8 mouse cellular contexts compared by ENCODE assay signal in the genomic region with DNA sequence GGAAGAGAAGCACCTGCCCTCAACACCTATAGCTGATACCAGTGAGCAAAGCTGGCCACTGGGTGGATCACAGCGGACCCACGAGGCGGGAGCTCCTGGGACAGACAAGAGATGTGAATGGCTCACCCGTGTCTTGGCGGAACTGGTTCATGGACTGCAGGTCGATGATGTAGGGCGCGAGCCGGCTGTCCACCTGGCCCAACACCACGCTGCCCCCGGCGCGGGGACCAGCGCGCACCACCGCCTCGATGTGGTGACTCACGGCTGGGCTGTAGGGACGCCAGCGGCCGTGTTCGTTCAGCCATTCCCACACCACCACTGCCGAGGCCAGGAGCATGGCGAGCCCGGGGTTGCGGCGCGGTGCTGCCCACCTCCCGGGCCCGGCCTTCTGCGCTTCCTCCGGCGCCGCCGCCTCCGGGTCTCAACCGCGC. TPM values are rescaled to one million over a fixed set of nuclear protein-coding genes. Genes with fewer than 3 reads are reported as not detected.
DNase-seq lines count a peak whose midpoint lies in the region; ATAC-seq and TF ChIP-seq lines count a peak whose summit lies in the region.

No protein-coding gene starts in this region.

- peaks cover 30% of the 10 kb centered on the region for H3K36me3 ChIP-seq in forebrain, embryonic 10.5 days (replicated peaks)
- H3K36me3 ChIP-seq in hindbrain, embryonic 16.5 days (ENCODE audit: control insufficient read depth, insufficient read depth, low read length) = no peaks in the 10 kb centered on the region
- no peaks in the 10 kb centered on the region for H3K36me3 ChIP-seq in liver, embryonic 11.5 days (ENCODE audit: control insufficient read depth, insufficient read depth, low read length)
- H3K36me3 ChIP-seq in neural tube, embryonic 11.5 days (ENCODE audit: control insufficient read depth, insufficient read depth, low read length) = no peaks in the 10 kb centered on the region

- 1% methylated on average over 38 of the region's 38 CpGs for WGBS in bone marrow, adult 2 months
- under 1% methylated on average over 31 of the region's 38 CpGs for WGBS in forebrain, embryonic 10.5 days
- WGBS in hindbrain, embryonic 16.5 days = under 1% methylated on average over 37 of the region's 38 CpGs
- under 1% methylated on average over 37 of the region's 38 CpGs for WGBS in liver, embryonic 11.5 days
- under 1% methylated on average over 31 of the region's 38 CpGs for WGBS in neural tube, embryonic 11.5 days

- H3K27ac ChIP-seq in bone marrow, adult 2 months (ENCODE audit: control insufficient read depth, insufficient read depth, low read depth, low read length, poor library complexity) = peak overlapping the region; percentile 83
- H3K27ac ChIP-seq in forebrain, embryonic 10.5 days = peak overlapping the region; percentile 98
- H3K27ac ChIP-seq in hindbrain, embryonic 16.5 days (ENCODE audit: low read depth, low read length) = peak overlapping the region; percentile 93
- peak overlapping the region; percentile 32; the same call in 1 of the 2 replicates for H3K27ac ChIP-seq in liver, embryonic 11.5 days (ENCODE audit: low read depth, low read length)
- peak overlapping the region; percentile 97 for H3K27ac ChIP-seq in neural tube, embryonic 11.5 days (ENCODE audit: low read depth, low read length)

- no peak for TF ChIP-seq POLR2A in bone marrow, adult 2 months (IDR thresholded peaks at IDR 0.05; ENCODE audit: borderline replicate concordance, control insufficient read depth, low read depth, low read length)

- H3K4me2 ChIP-seq in hindbrain, embryonic 16.5 days (ENCODE audit: low read length) = peak overlapping the region; percentile 83
- H3K4me2 ChIP-seq in liver, embryonic 11.5 days = peak overlapping the region; percentile 86
- H3K4me2 ChIP-seq in neural tube, embryonic 11.5 days (ENCODE audit: low read depth) = peak overlapping the region; percentile 52

- peak overlapping the region; percentile 85 for H3K9ac ChIP-seq in hindbrain, embryonic 16.5 days (ENCODE audit: low read depth, low read length)
- peak overlapping the region; percentile 71 for H3K9ac ChIP-seq in liver, embryonic 11.5 days (ENCODE audit: low read depth, low read length)
- H3K9ac ChIP-seq in neural tube, embryonic 11.5 days (ENCODE audit: low read length) = peak overlapping the region; percentile 99

- H3K9me3 ChIP-seq in forebrain, embryonic 10.5 days = no peaks in the 10 kb centered on the region
- H3K9me3 ChIP-seq in hindbrain, embryonic 16.5 days (ENCODE audit: control insufficient read depth, low read length) = no peaks in the 10 kb centered on the region
- no peaks in the 10 kb centered on the region for H3K9me3 ChIP-seq in liver, embryonic 11.5 days (ENCODE audit: control insufficient read depth, low read length)
- H3K9me3 ChIP-seq in neural tube, embryonic 11.5 days (ENCODE audit: control insufficient read depth, low read length) = no peaks in the 10 kb centered on the region

- ATAC-seq in hindbrain, embryonic 16.5 days = peak; percentile 63
- ATAC-seq in liver, embryonic 11.5 days (replicated peaks; ENCODE audit: low FRiP score) = peak; percentile 47
- peak; percentile 40 for ATAC-seq in neural tube, embryonic 11.5 days (ENCODE audit: insufficient read depth, low FRiP score, low TSS enrichment)

- H3K4me1 ChIP-seq in bone marrow, adult 2 months (ENCODE audit: control insufficient read depth, insufficient read depth, low read length) = no peaks in the 10 kb centered on the region
- H3K4me1 ChIP-seq in forebrain, embryonic 10.5 days = peaks cover 51% of the 10 kb centered on the region
- peaks cover 13% of the 10 kb centered on the region for H3K4me1 ChIP-seq in hindbrain, embryonic 16.5 days (ENCODE audit: control insufficient read depth, insufficient read depth, low read depth, low read length)
- no peaks in the 10 kb centered on the region for H3K4me1 ChIP-seq in liver, embryonic 11.5 days (replicated peaks; ENCODE audit: control insufficient read depth, insufficient read depth, low read length)
- peaks cover 12% of the 10 kb centered on the region for H3K4me1 ChIP-seq in neural tube, embryonic 11.5 days (ENCODE audit: control insufficient read depth, insufficient read depth, low read length)

- DNase-seq in retina, embryonic 14.5 days (ENCODE audit: low spot score) = peak; percentile 59
- no peak for DNase-seq in retina, postnatal 1 day
- DNase-seq in forebrain, embryonic 10.5 days (ENCODE audit: extremely low spot score, low spot score) = peak; percentile 49
- peak; percentile 64 for DNase-seq in liver, embryonic 11.5 days (ENCODE audit: low spot score)
- peak; percentile 53 for DNase-seq in neural tube, embryonic 11.5 days (ENCODE audit: low spot score)
- no peak for DNase-seq in c-Kit-positive CD71-positive TER-119-positive erythroid progenitor cells, embryonic 14.5 days (ENCODE audit: low spot score)

- H3K27me3 ChIP-seq in forebrain, embryonic 10.5 days (ENCODE audit: poor library complexity, severe bottlenecking) = no peaks in the 10 kb centered on the region
- H3K27me3 ChIP-seq in hindbrain, embryonic 16.5 days (replicated peaks; ENCODE audit: control insufficient read depth, insufficient read depth, low read length) = no peaks in the 10 kb centered on the region
- H3K27me3 ChIP-seq in liver, embryonic 11.5 days (replicated peaks; ENCODE audit: control insufficient read depth, insufficient read depth, low read length) = peaks cover 20% of the 10 kb centered on the region
- no peaks in the 10 kb centered on the region for H3K27me3 ChIP-seq in neural tube, embryonic 11.5 days (ENCODE audit: control insufficient read depth, insufficient read depth, low read length)

- peak overlapping the region; percentile 91 for H3K4me3 ChIP-seq in bone marrow, adult 2 months (replicated peaks; ENCODE audit: control insufficient read depth, low read depth, low read length)
- H3K4me3 ChIP-seq in forebrain, embryonic 10.5 days = peak overlapping the region; percentile 93
- peak overlapping the region; percentile 69 for H3K4me3 ChIP-seq in hindbrain, embryonic 16.5 days (ENCODE audit: low read length)
- H3K4me3 ChIP-seq in liver, embryonic 11.5 days (ENCODE audit: low read depth, low read length) = peak overlapping the region; percentile 62
- H3K4me3 ChIP-seq in neural tube, embryonic 11.5 days (ENCODE audit: low read depth, low read length) = peak overlapping the region; percentile 89

- no peak for TF ChIP-seq CTCF in bone marrow, adult 2 months (IDR thresholded peaks at IDR 0.05; ENCODE audit: control insufficient read depth, insufficient read depth, low read length)

RNA-seq across cellular contexts. Expression of a gene that starts 0.4 kb away (rescaled TPM):
- polyA plus RNA-seq in bone marrow, adult 2 months (2011; ENCODE audit: insufficient read depth, insufficient read length, low replicate concordance, missing spikeins) = 2.3 and 6.7 TPM in 2 replicates
- polyA plus RNA-seq in forebrain, embryonic 10.5 days (2016; fragmentation: Nextera tagmentation; extraction: Ambion mirVana) = 31.7 and 34.3 TPM in 2 replicates
- polyA plus RNA-seq in hindbrain, embryonic 16.5 days (2015; fragmentation: Nextera tagmentation; extraction: Ambion mirVana) = 32.7 and 39.2 TPM in 2 replicates
- polyA plus RNA-seq in liver, embryonic 11.5 days (2014; fragmentation: Nextera tagmentation; extraction: Ambion mirVana) = 3.8 and 4.9 TPM in 2 replicates
- 60.1 and 71.8 TPM in 2 replicates for polyA plus RNA-seq in neural tube, embryonic 11.5 days (2014; fragmentation: Nextera tagmentation; extraction: Ambion mirVana)

RNA-seq across cellular contexts. Expression of a gene that starts 40.3 kb away (rescaled TPM):
- 20.5 and 54.7 TPM in 2 replicates for polyA plus RNA-seq in bone marrow, adult 2 months (2011; ENCODE audit: insufficient read depth, insufficient read length, low replicate concordance, missing spikeins)
- 0.11 and 0.17 TPM in 2 replicates for polyA plus RNA-seq in forebrain, embryonic 10.5 days (2016; fragmentation: Nextera tagmentation; extraction: Ambion mirVana)
- polyA plus RNA-seq in hindbrain, embryonic 16.5 days (2015; fragmentation: Nextera tagmentation; extraction: Ambion mirVana) = 0.66 and 0.77 TPM in 2 replicates
- 0.81 and 1.2 TPM in 2 replicates for polyA plus RNA-seq in liver, embryonic 11.5 days (2014; fragmentation: Nextera tagmentation; extraction: Ambion mirVana)
- polyA plus RNA-seq in neural tube, embryonic 11.5 days (2014; fragmentation: Nextera tagmentation; extraction: Ambion mirVana) = 1.1 and 1.2 TPM in 2 replicates

RNA-seq across cellular contexts. Expression of a gene that starts 44.6 kb away (rescaled TPM):
- polyA plus RNA-seq in bone marrow, adult 2 months (2011; ENCODE audit: insufficient read depth, insufficient read length, low replicate concordance, missing spikeins) = 42.1 and 61.9 TPM in 2 replicates
- 21.0 and 22.0 TPM in 2 replicates for polyA plus RNA-seq in forebrain, embryonic 10.5 days (2016; fragmentation: Nextera tagmentation; extraction: Ambion mirVana)
- 6.2 and 6.9 TPM in 2 replicates for polyA plus RNA-seq in hindbrain, embryonic 16.5 days (2015; fragmentation: Nextera tagmentation; extraction: Ambion mirVana)
- polyA plus RNA-seq in liver, embryonic 11.5 days (2014; fragmentation: Nextera tagmentation; extraction: Ambion mirVana) = 44.8 and 47.7 TPM in 2 replicates
- polyA plus RNA-seq in neural tube, embryonic 11.5 days (2014; fragmentation: Nextera tagmentation; extraction: Ambion mirVana) = 22.5 and 24.5 TPM in 2 replicates

Comparison
In these comparisons a context has a peak if more than half of its experiments do, and no peak if none do; other contexts are left out.
1. DNase-seq: peak in retina, embryonic 14.5 days (single experiment), forebrain, embryonic 10.5 days (single experiment), liver, embryonic 11.5 days (single experiment) and neural tube, embryonic 11.5 days (single experiment); none in retina, postnatal 1 day (single experiment) and c-Kit-positive CD71-positive TER-119-positive erythroid progenitor cells, embryonic 14.5 days (single experiment).
2. H3K27ac ChIP-seq: peak in every context shown above with its lines; median percentile 98 in forebrain, embryonic 10.5 days; 97 in neural tube, embryonic 11.5 days; 93 in hindbrain, embryonic 16.5 days; 83 in bone marrow, adult 2 months; 32 in liver, embryonic 11.5 days.
3. Peak in every context shown above with its lines, with median percentiles within 50 percentile points of each other: H3K4me3 ChIP-seq, ATAC-seq, H3K4me2 ChIP-seq and H3K9ac ChIP-seq.